Mouse (Mus musculus) gastrocnemius, postnatal 14 days (tissue): Measurements from ENCODE around the gene Slc2a12. TPM values are rescaled to one million over a fixed set of nuclear protein-coding genes. Genes with fewer than 3 reads are reported as not detected.

ENCODE experiments used
- DNase-seq: peaks from one replicate; pipeline ENCODE4 v3.0.0; 2021; ENCODE audit warnings: mixed read lengths
- intact Hi-C: fragments of 180-260 bp; cut with DNase I; formaldehyde crosslinking; loops from one replicate; pipeline ENCODE4 v1.15.1; 2025; ENCODE audit warnings: low total_unique reads
- total RNA-seq, 2 experiments: library from RNA; stranded (reverse); gene quantifications; 2 replicates each; pipeline ENCODE4 v1.2.3; 2021

The Slc2a12 gene
- total RNA-seq, 2 experiments from 2014 or later, result 12.8 to 13.7 TPM

- peak; percentile 51 for DNase-seq
- intact Hi-C loops, result no loop called here
Measured at GRCm38 (mm10) chr10:22658534-22659385, 13.9 kb downstream of the Slc2a12 start.

GRCm38 (mm10) chr10:22659386-22659725 is 14.5 kb downstream of the Slc2a12 start:
- no peak for DNase-seq
- intact Hi-C loops, result no loop called here

GRCm38 (mm10) chr10:22660286-22661000 is 15.6 kb downstream of the Slc2a12 start:
- no peak for DNase-seq
- intact Hi-C loops, result no loop called here

GRCm38 (mm10) chr10:22668509-22668908 is 23.7 kb downstream of the Slc2a12 start:
- intact Hi-C loops, result no loop called here
- DNase-seq, result no peak

- no peak for DNase-seq
- intact Hi-C loops, result no loop called here
Measured at GRCm38 (mm10) chr10:22674176-22674575, 29.4 kb downstream of the Slc2a12 start.

GRCm38 (mm10) chr10:22675848-22676630 is 31.2 kb downstream of the Slc2a12 start:
- intact Hi-C loops, result no loop called here
- no peak for DNase-seq

GRCm38 (mm10) chr10:22696236-22696635 is 51.4 kb downstream of the Slc2a12 start:
- intact Hi-C loops, result no loop called here
- DNase-seq, result no peak

GRCm38 (mm10) chr10:22696864-22697263 is 52.1 kb downstream of the Slc2a12 start:
- intact Hi-C loops, result no loop called here
- DNase-seq, result no peak

- no peak for DNase-seq
Measured at GRCm38 (mm10) chr10:22698158-22698953, 53.5 kb downstream of the Slc2a12 start.

GRCm38 (mm10) chr10:22699487-22700335 is 54.9 kb downstream of the Slc2a12 start:
- DNase-seq, result no peak
- intact Hi-C loops, result loop anchor here (10.0 kb wide), 1 partner anchor 85 kb away; no protein-coding TSS in a partner anchor

More at GRCm38 (mm10) chr10:22698158-22698953, 53.5 kb downstream of the Slc2a12 start:
- intact Hi-C loops, result no loop called here

GRCm38 (mm10) chr10:22700773-22701172 is 56.0 kb downstream of the Slc2a12 start:
- no peak for DNase-seq
- intact Hi-C loops, result loop anchor here (10.0 kb wide), 1 partner anchor 86 kb away; no protein-coding TSS in a partner anchor

GRCm38 (mm10) chr10:22701485-22702315 is 56.9 kb downstream of the Slc2a12 start:
- intact Hi-C loops, result loop anchor here (10.0 kb wide), 1 partner anchor 87 kb away; no protein-coding TSS in a partner anchor
- DNase-seq, result no peak

GRCm38 (mm10) chr10:22703844-22704243 is 59.0 kb downstream of the Slc2a12 start:
- intact Hi-C loops, result loop anchor here (10.0 kb wide), 1 partner anchor 89 kb away; no protein-coding TSS in a partner anchor
- DNase-seq, result no peak

GRCm38 (mm10) chr10:22708190-22708843 is 63.5 kb downstream of the Slc2a12 start:
- no peak for DNase-seq

GRCm38 (mm10) chr10:22710173-22710777 is 65.5 kb downstream of the Slc2a12 start:
- intact Hi-C loops, result no loop called here

More at GRCm38 (mm10) chr10:22708190-22708843, 63.5 kb downstream of the Slc2a12 start:
- intact Hi-C loops, result loop anchor here (10.0 kb wide), 1 partner anchor 94 kb away; no protein-coding TSS in a partner anchor

GRCm38 (mm10) chr10:22712955-22713354 is 68.1 kb downstream of the Slc2a12 start:
- intact Hi-C loops, result no loop called here
- no peak for DNase-seq

More at GRCm38 (mm10) chr10:22710173-22710777, 65.5 kb downstream of the Slc2a12 start:
- no peak for DNase-seq
